Mouse (Mus musculus): Measurements from ENCODE around the gene Tm4sf4. TPM values are rescaled to one million over a fixed set of nuclear protein-coding genes. Genes with fewer than 3 reads are reported as not detected.

The Tm4sf4 gene
- polyA plus RNA-seq, 1 experiment from 2014 or later = 0.51 TPM

DNA sequence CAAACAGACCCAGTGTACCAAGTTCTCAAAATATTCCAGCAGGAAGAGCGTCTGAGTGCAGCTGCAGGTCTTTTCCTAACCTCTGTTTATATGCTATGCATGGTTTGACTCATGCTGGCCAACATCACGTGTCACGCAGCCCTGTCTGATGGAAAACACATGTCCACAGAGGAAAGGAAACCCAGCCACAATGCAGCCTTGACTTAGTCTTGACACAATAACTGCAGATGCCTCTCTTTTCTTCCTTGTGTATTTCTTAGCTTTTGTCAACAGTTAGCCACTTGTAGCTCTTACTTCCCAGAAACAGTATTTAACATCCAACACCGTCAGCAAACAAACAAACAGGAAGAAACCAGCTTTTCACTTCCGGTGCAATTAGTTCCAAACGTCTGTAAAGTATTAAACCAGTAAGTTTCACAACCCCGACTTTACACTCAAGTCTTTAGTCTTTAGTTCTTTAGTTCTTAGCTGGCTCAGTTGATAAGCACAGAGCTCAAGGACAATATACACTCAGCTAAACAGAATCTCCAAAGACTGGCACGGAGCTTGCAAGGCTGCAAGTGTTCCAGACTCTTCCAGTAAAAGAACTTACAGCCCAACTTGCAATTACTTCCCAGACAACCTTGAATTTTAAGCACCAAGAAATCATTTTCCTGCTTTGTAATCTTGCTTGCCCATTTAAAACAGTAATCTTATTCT lies 62.5 kb downstream of the Tm4sf4 start:
- Histone ChIP-seq H3K27me3 (ENCODE audit: control insufficient read depth, insufficient read depth, low read length) (no peaks in the 10 kb centered on the region), H3K36me3 (ENCODE audit: control insufficient read depth, insufficient read depth, low read length) (no peaks in the 10 kb centered on the region), H3K9me3 (ENCODE audit: control insufficient read depth, low read length) (no peaks in the 10 kb centered on the region), H3K4me3 (ENCODE audit: low read length) (no peak overlapping the region), H3K9ac (ENCODE audit: low read depth, low read length) (no peak overlapping the region), H3K27ac (ENCODE audit: low read depth, low read length) (peak overlapping the region; percentile 14; the same call in 1 of the 2 replicates), H3K4me1 (ENCODE audit: control insufficient read depth, insufficient read depth, low read length) (peaks cover 7% of the 10 kb centered on the region; the same call in 1 of the 2 replicates), H3K4me2 (replicated peaks; ENCODE audit: low read depth, low read length) (no peak overlapping the region; the same call in 1 of the 2 replicates)
- WGBS = 36% methylated on average over 8 of the region's 8 CpGs
- peak; percentile 95 for ATAC-seq (ENCODE audit: low FRiP score, low TSS enrichment)

Other genes starting within 250 kb of the Tm4sf4 start
- 175 and 190 TPM in 2 replicates for gene Tm4sf1, start 123.3 kb upstream of the Tm4sf4 start, polyA plus RNA-seq (2014; fragmentation: Nextera tagmentation; extraction: Ambion mirVana)
- 17.7 and 20.7 TPM in 2 replicates for gene Wwtr1, start 150.6 kb downstream of the Tm4sf4 start, polyA plus RNA-seq (2014; fragmentation: Nextera tagmentation; extraction: Ambion mirVana)
- gene Commd2, start 226.4 kb downstream of the Tm4sf4 start, polyA plus RNA-seq (2014; fragmentation: Nextera tagmentation; extraction: Ambion mirVana) = 82.2 and 97.4 TPM in 2 replicates

All from kidney, embryonic 14.5 days (tissue).